Mouse (Mus musculus): ENCODE data around the gene Tmem135. TPM values are rescaled to one million over a fixed set of nuclear protein-coding genes. Genes with fewer than 3 reads are reported as not detected.

The Tmem135 gene
- polyA plus RNA-seq, 1 experiment: 53.6 TPM

DNA sequence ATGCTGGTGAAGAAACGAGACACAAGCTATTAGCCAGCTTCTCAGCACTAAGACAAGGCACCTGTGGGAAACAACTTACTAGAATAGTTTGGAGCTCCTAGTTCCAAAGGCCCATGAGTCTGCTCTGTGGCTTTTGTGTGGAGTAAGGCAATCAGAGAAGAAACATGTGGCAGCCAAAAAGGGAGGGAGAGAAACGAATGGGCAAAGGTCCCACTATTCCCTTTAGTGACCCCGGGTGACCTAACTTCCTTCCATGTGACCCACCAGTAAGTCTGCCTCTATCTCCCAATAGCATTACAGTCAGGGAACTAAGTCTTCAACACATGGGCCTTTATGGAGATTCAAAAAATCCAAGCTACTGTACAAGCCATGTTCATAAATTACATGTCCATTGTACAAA is 95.1 kb downstream of the Tmem135 start:
- Histone ChIP-seq H3K27me3 (replicated peaks; ENCODE audit: control insufficient read depth, insufficient read depth, low read length) (no peaks in the 10 kb centered on the region), H3K36me3 (ENCODE audit: control insufficient read depth, insufficient read depth, low read length) (no peaks in the 10 kb centered on the region), H3K4me1 (ENCODE audit: control insufficient read depth, insufficient read depth, low read length) (peaks cover 7% of the 10 kb centered on the region), H3K27ac (ENCODE audit: insufficient read depth, low read depth, low read length) (0 out of 2 replicates have a peak overlapping the region, but pooled peaks have one; percentile 26), H3K4me3 (ENCODE audit: insufficient read depth, low read depth, low read length) (no peak overlapping the region)
- DNase-seq: peak; percentile 52
- WGBS: 40% methylated on average over 3 of the region's 3 CpGs
- TF ChIP-seq POLR2A (IDR thresholded peaks at IDR 0.05; ENCODE audit: low read depth, low read length) (no peak), CTCF (conservative IDR thresholded peaks at IDR 0.05; ENCODE audit: insufficient read depth, insufficient read length, low read depth, low read length) (no peak)

DNA sequence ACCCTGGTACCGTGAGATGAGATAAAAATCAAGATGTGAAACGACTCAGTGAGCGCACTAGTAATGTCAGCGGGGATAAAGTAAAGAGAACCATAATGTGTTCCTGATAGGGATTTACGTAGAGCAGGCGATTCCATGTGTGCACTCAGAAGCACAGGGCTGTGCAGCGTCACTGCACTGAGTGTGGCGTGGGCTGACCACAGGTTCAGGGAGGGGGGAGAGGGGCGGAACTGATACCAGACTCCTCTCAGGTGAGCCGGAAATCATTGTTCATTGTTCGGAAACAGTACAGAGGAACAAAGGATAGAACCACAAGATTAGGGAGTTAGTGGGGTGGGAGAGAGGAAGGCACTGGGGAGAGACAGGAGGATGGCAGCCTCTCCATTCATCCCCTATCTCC is 95.8 kb downstream of the Tmem135 start:
- Histone ChIP-seq H3K4me1 (ENCODE audit: control insufficient read depth, insufficient read depth, low read length) (peaks cover 7% of the 10 kb centered on the region), H3K27ac (ENCODE audit: insufficient read depth, low read depth, low read length) (no peak overlapping the region), H3K36me3 (ENCODE audit: control insufficient read depth, insufficient read depth, low read length) (no peaks in the 10 kb centered on the region), H3K27me3 (replicated peaks; ENCODE audit: control insufficient read depth, insufficient read depth, low read length) (no peaks in the 10 kb centered on the region), H3K4me3 (ENCODE audit: insufficient read depth, low read depth, low read length) (no peak overlapping the region)
- WGBS: 82% methylated on average over 11 of the region's 11 CpGs
- no peak for DNase-seq
- TF ChIP-seq POLR2A (IDR thresholded peaks at IDR 0.05; ENCODE audit: low read depth, low read length): no peak

DNA sequence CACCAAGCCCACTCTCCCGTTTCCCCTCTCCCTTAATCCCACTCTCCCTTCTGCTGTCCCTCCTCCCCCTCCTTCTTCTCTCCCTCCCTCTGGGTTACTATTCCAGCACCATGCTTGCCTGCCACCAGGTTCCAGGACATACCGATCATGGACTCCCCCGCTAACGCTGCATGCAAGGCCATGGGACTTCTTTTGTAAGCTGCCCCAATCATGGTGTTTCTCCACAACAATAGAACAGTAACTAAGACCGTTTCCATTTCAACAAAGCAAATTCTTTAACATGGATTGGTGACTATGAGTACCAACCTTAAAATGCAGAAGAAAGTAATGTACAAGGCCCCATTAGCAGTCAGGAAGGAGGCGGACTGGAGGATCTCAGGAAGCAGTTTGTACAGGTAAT is 97.2 kb downstream of the Tmem135 start:
- Histone ChIP-seq H3K4me3 (ENCODE audit: insufficient read depth, low read depth, low read length) (no peak overlapping the region), H3K27ac (ENCODE audit: insufficient read depth, low read depth, low read length) (no peak overlapping the region), H3K4me1 (ENCODE audit: control insufficient read depth, insufficient read depth, low read length) (peaks cover 7% of the 10 kb centered on the region), H3K36me3 (ENCODE audit: control insufficient read depth, insufficient read depth, low read length) (no peaks in the 10 kb centered on the region), H3K27me3 (replicated peaks; ENCODE audit: control insufficient read depth, insufficient read depth, low read length) (no peaks in the 10 kb centered on the region)
- DNase-seq: no peak
- TF ChIP-seq POLR2A (IDR thresholded peaks at IDR 0.05; ENCODE audit: low read depth, low read length) (no peak), CTCF (conservative IDR thresholded peaks at IDR 0.05; ENCODE audit: insufficient read depth, insufficient read length, low read depth, low read length) (no peak)
- 90% methylated on average over 6 of the region's 6 CpGs for WGBS

DNA sequence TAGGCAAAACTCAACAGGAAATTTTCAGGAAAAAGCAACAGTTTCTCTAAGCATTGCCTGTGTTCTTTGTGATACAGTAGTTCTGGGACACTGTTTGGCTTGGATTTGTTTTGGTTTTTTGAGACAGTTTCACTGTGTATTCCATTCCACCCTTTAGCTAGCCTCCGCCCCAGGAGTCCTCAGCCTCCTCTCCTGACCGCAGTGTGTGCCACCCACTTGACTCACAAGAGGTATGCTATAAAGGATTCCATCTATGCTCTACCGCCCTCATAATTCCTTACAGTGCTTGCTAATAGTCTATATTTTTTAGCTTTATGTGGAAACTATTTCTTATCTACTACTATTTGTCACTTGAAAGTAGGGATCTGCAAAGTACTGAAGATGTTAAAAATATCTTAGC is 99.1 kb downstream of the Tmem135 start:
- no peak for DNase-seq
- Histone ChIP-seq H3K36me3 (ENCODE audit: control insufficient read depth, insufficient read depth, low read length) (no peaks in the 10 kb centered on the region), H3K27ac (ENCODE audit: insufficient read depth, low read depth, low read length) (no peak overlapping the region), H3K27me3 (replicated peaks; ENCODE audit: control insufficient read depth, insufficient read depth, low read length) (no peaks in the 10 kb centered on the region), H3K4me1 (ENCODE audit: control insufficient read depth, insufficient read depth, low read length) (peaks cover 7% of the 10 kb centered on the region), H3K4me3 (ENCODE audit: insufficient read depth, low read depth, low read length) (no peak overlapping the region)
- 80% methylated on average over 3 of the region's 3 CpGs for WGBS
- TF ChIP-seq CTCF (conservative IDR thresholded peaks at IDR 0.05; ENCODE audit: insufficient read depth, insufficient read length, low read depth, low read length) (no peak), POLR2A (IDR thresholded peaks at IDR 0.05; ENCODE audit: low read depth, low read length) (no peak)

DNA sequence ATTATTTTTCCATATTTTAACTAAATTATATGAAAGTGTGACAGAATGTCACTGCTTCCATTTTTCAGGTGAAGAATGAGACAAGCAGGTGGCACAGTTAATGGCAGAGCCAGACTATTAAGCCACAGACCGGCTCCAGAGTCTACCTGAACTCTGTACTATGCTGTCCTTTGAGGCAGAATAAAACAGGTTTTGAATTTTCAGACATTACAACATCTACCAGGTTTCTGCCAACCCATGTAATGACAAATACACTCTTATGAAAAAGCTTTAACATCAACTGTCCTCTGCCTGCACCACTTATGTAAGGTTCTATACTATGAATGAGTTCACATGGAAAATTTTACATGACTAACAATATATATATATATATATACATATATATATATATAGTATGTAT is 100.3 kb downstream of the Tmem135 start:
- Histone ChIP-seq H3K27me3 (replicated peaks; ENCODE audit: control insufficient read depth, insufficient read depth, low read length) (no peaks in the 10 kb centered on the region), H3K27ac (ENCODE audit: insufficient read depth, low read depth, low read length) (no peak overlapping the region), H3K36me3 (ENCODE audit: control insufficient read depth, insufficient read depth, low read length) (no peaks in the 10 kb centered on the region; the same call in 1 of the 2 replicates), H3K4me3 (ENCODE audit: insufficient read depth, low read depth, low read length) (no peak overlapping the region), H3K4me1 (ENCODE audit: control insufficient read depth, insufficient read depth, low read length) (peaks cover 4% of the 10 kb centered on the region; the same call in 1 of the 2 replicates)
- no peak for DNase-seq
- TF ChIP-seq POLR2A (IDR thresholded peaks at IDR 0.05; ENCODE audit: low read depth, low read length) (no peak), CTCF (conservative IDR thresholded peaks at IDR 0.05; ENCODE audit: insufficient read depth, insufficient read length, low read depth, low read length) (no peak)
- WGBS: 74% methylated on average over 1 of the region's 1 CpGs

DNA sequence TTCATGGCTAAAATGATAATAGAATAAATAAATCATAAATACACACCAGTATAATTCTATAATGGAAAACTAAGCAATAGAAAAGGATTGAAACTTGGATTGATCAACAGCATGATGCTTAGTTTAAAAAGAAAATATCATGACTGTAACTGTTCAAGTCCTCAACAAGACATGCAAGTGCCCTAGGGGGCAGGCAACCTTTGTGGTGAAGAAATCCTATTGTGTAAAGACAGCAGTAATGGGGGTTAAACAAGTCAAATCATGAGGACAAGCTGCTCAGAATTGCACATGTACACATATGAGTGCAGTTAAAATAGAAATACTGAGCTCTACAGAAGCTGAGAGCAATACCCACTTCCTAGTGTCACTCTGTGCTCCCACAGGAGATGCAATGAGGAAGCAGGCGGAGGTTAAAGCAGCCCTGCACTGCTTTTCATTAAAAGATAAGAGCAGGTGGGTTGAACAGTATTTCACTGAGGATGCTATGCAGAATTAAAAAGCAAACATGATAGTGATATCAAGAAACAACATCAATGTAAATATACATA is 105.0 kb downstream of the Tmem135 start:
- no peak overlapping the region for H3K4me3 ChIP-seq (ENCODE audit: insufficient read depth, low read depth, low read length)
- no peak for DNase-seq
- no peaks in the 10 kb centered on the region for H3K27me3 ChIP-seq (replicated peaks; ENCODE audit: control insufficient read depth, insufficient read depth, low read length)
- no peak for TF ChIP-seq POLR2A (IDR thresholded peaks at IDR 0.05; ENCODE audit: low read depth, low read length)
- no peak overlapping the region for H3K27ac ChIP-seq (ENCODE audit: insufficient read depth, low read depth, low read length)
- H3K4me1 ChIP-seq (ENCODE audit: control insufficient read depth, insufficient read depth, low read length): no peaks in the 10 kb centered on the region
- H3K36me3 ChIP-seq (ENCODE audit: control insufficient read depth, insufficient read depth, low read length): no peaks in the 10 kb centered on the region; the same call in 1 of the 2 replicates
- 90% methylated on average over 1 of the region's 1 CpGs for WGBS

DNA sequence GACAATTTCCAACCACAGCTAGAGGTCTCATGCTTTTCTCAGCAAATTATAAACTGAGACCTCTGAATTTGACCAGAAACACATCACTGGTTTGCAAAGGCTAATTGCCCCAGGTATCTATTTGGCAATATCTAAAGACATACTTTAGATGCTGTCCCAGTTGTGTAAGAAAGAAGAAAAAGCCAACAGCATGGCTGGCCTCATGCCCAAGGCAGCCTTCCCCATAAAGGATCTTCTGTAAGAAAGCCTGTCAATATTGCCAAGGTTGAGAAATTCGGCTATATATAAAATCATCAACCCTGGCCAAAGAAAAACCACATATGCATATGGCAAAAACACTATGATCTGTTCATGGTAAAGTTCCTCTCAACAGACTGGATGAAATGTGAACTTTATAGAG is 107.1 kb downstream of the Tmem135 start:
- H3K36me3 ChIP-seq (ENCODE audit: control insufficient read depth, insufficient read depth, low read length): no peaks in the 10 kb centered on the region; the same call in 1 of the 2 replicates
- H3K4me3 ChIP-seq (ENCODE audit: insufficient read depth, low read depth, low read length): no peak overlapping the region
- no peak overlapping the region for H3K27ac ChIP-seq (ENCODE audit: insufficient read depth, low read depth, low read length)
- H3K4me1 ChIP-seq (ENCODE audit: control insufficient read depth, insufficient read depth, low read length): no peaks in the 10 kb centered on the region
- no peak for DNase-seq
- H3K27me3 ChIP-seq (replicated peaks; ENCODE audit: control insufficient read depth, insufficient read depth, low read length): no peaks in the 10 kb centered on the region
- TF ChIP-seq POLR2A (IDR thresholded peaks at IDR 0.05; ENCODE audit: low read depth, low read length): no peak
- TF ChIP-seq CTCF (conservative IDR thresholded peaks at IDR 0.05; ENCODE audit: insufficient read depth, insufficient read length, low read depth, low read length): no peak
- WGBS: 93% methylated on average over 1 of the region's 1 CpGs
